ENCODE assay signal across 8 mouse cellular contexts in the genomic region with DNA sequence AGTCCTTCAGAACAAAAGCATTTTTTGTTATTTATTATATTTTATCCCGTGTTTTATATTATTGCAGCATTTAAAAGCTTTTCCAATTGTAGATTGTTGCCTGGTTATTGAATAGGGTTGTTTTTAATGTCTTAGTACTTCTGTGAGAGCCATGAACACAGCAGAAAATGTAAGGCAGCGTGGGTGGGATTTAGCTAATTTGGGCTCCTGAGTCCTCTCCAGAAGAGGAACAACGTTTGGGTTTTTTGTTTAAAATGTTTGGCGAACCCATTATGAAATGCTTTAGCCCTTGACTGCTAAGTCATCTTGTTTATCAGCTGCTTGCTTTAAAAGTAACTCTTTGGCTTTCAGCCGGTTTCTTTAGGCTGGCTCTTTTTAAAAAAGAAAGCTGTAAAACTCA. TPM values are rescaled to one million over a fixed set of nuclear protein-coding genes. Genes with fewer than 3 reads are reported as not detected.
A peak's percentile ranks its signal among the peaks of the same experiment; 100 is the strongest.
DNase-seq lines count a peak whose midpoint lies in the region; ATAC-seq and TF ChIP-seq lines count a peak whose summit lies in the region.

No protein-coding gene starts in this region.

- no peaks in the 10 kb centered on the region for H3K9me3 ChIP-seq in embryonic facial prominence, embryonic 15.5 days (replicated peaks)
- no peaks in the 10 kb centered on the region for H3K9me3 ChIP-seq in intestine, embryonic 16.5 days (ENCODE audit: control insufficient read depth, low read length)

- TF ChIP-seq POLR2A in lung, adult 2 months (IDR thresholded peaks at IDR 0.05; ENCODE audit: borderline replicate concordance, extremely low read depth, low read depth, low read length), result no peak
- TF ChIP-seq POLR2A in myocyte (IDR thresholded peaks at IDR 0.05; ENCODE audit: insufficient read length, low read depth), result no peak

- TF ChIP-seq CTCF in lung, adult 2 months (IDR thresholded peaks at IDR 0.05; ENCODE audit: insufficient read depth, low read length), result no peak

- intact Hi-C loops in gastrocnemius, postnatal 14 days (cut with DNase I; ENCODE audit: low total_unique reads), result no loop called here

- 29% methylated on average over 5 of the region's 5 CpGs for WGBS in lung, adult 2 months
- WGBS in embryonic facial prominence, embryonic 15.5 days, result 17% methylated on average over 5 of the region's 5 CpGs
- 11% methylated on average over 5 of the region's 5 CpGs for WGBS in intestine, embryonic 16.5 days

- H3K4me1 ChIP-seq in lung, adult 2 months (ENCODE audit: control insufficient read depth, insufficient read depth, low read length), result peaks cover 5% of the 10 kb centered on the region; the same call in 1 of the 2 replicates
- H3K4me1 ChIP-seq in embryonic facial prominence, embryonic 15.5 days, result no peaks in the 10 kb centered on the region; the same call in 1 of the 2 replicates
- no peaks in the 10 kb centered on the region; the same call in 1 of the 2 replicates for H3K4me1 ChIP-seq in intestine, embryonic 16.5 days (ENCODE audit: control insufficient read depth, insufficient read depth, low read length)

- H3K9ac ChIP-seq in embryonic facial prominence, embryonic 15.5 days, result no peak overlapping the region
- no peak overlapping the region for H3K9ac ChIP-seq in intestine, embryonic 16.5 days (ENCODE audit: low read depth, low read length)

- peak overlapping the region; percentile 34 for H3K4me3 ChIP-seq in lung, adult 2 months (replicated peaks; ENCODE audit: extremely low read depth, low read depth, low read length)
- peak overlapping the region; percentile 63 for H3K4me3 ChIP-seq in embryonic facial prominence, embryonic 15.5 days (replicated peaks)
- peak overlapping the region; percentile 42 for H3K4me3 ChIP-seq in intestine, embryonic 16.5 days (ENCODE audit: low read length)
- H3K4me3 ChIP-seq in myocyte, result peak overlapping the region; percentile 78

- H3ac ChIP-seq in myocyte (ENCODE audit: control insufficient read depth, insufficient read length), result no peak overlapping the region

- H3K27ac ChIP-seq in embryonic facial prominence, embryonic 15.5 days (replicated peaks), result no peak overlapping the region
- no peak overlapping the region for H3K27ac ChIP-seq in intestine, embryonic 16.5 days (ENCODE audit: low read length)

- no peak for DNase-seq in lung, adult 2 months
- DNase-seq in lung, adult 18-20 months, result no peak
- DNase-seq in embryo, embryonic 9.5 days (ENCODE audit: extremely low spot score), result no peak
- no peak for DNase-seq in gastrocnemius, postnatal 14 days
- DNase-seq in testis, postnatal 14 days (ENCODE audit: low spot score), result no peak

- H3K27me3 ChIP-seq in embryonic facial prominence, embryonic 15.5 days, result no peaks in the 10 kb centered on the region; the same call in 1 of the 2 replicates
- H3K27me3 ChIP-seq in intestine, embryonic 16.5 days (replicated peaks; ENCODE audit: control insufficient read depth, insufficient read depth, low read length), result peaks cover 5% of the 10 kb centered on the region; the same call in 1 of the 2 replicates
- no peaks in the 10 kb centered on the region for H3K27me3 ChIP-seq in myocyte (ENCODE audit: control insufficient read depth, insufficient read depth, insufficient read length)

- peaks cover 70% of the 10 kb centered on the region for H3K79me2 ChIP-seq in myocyte (ENCODE audit: control insufficient read depth, insufficient read depth)

- no peak for ATAC-seq in embryonic facial prominence, embryonic 15.5 days (ENCODE audit: insufficient number of reproducible peaks, low FRiP score, low TSS enrichment, low read depth)
- ATAC-seq in intestine, embryonic 16.5 days, result no peak

- H3K4me2 ChIP-seq in embryonic facial prominence, embryonic 15.5 days (replicated peaks), result peak overlapping the region; percentile 49
- peak overlapping the region; percentile 54 for H3K4me2 ChIP-seq in intestine, embryonic 16.5 days (ENCODE audit: low read depth, low read length)
- peak overlapping the region; percentile 78 for H3K4me2 ChIP-seq in myocyte (ENCODE audit: low read depth)

- no peaks in the 10 kb centered on the region for H3K36me3 ChIP-seq in embryonic facial prominence, embryonic 15.5 days
- no peaks in the 10 kb centered on the region for H3K36me3 ChIP-seq in intestine, embryonic 16.5 days (ENCODE audit: control insufficient read depth, insufficient read depth, low read length)
- peaks cover 7% of the 10 kb centered on the region for H3K36me3 ChIP-seq in myocyte (ENCODE audit: control insufficient read depth, insufficient read depth)

TF ChIP-seq in myocyte, 11 proteins besides CTCF, POLR2A, EP300 and RAD21:
- TF ChIP-seq TCF12 (IDR thresholded peaks at IDR 0.05; ENCODE audit: insufficient read depth, poor library complexity, severe bottlenecking) (no peak), MYOD1 (IDR thresholded peaks at IDR 0.05; ENCODE audit: control insufficient read depth in 1 of 3, insufficient read length in 2 of 3, low read depth in 2 of 3) (no peak), TCF3 (IDR thresholded peaks at IDR 0.05; ENCODE audit: insufficient read length, low read depth) (no peak), E2F4 (IDR thresholded peaks at IDR 0.05; ENCODE audit: insufficient read depth) (no peak), POLR2AphosphoS2 (IDR thresholded peaks at IDR 0.05; ENCODE audit: insufficient read length, low read depth) (no peak), CEBPB (IDR thresholded peaks at IDR 0.05; ENCODE audit: insufficient read depth, poor library complexity, severe bottlenecking) (no peak), MAX (IDR thresholded peaks at IDR 0.05; ENCODE audit: low read depth) (no peak), USF1 (IDR thresholded peaks at IDR 0.05; ENCODE audit: low read depth) (no peak), SRF (IDR thresholded peaks at IDR 0.05; ENCODE audit: control insufficient read depth, insufficient read length, low read depth) (no peak), MYOG (IDR thresholded peaks at IDR 0.05; ENCODE audit: control insufficient read depth in 1 of 3, insufficient read depth in 1 of 3, insufficient read length in 2 of 3, low read depth in 2 of 3) (no peak), REST (IDR thresholded peaks at IDR 0.05; ENCODE audit: insufficient read depth, insufficient read length) (no peak)

RNA-seq across cellular contexts. Expression of a gene that starts 2.2 kb away (rescaled TPM):
- polyA plus RNA-seq in lung, adult 2 months (2012; rRNA removed), result 59.0 and 107 TPM in 2 replicates
- polyA plus RNA-seq in embryonic facial prominence, embryonic 15.5 days (2015; fragmentation: Nextera tagmentation; extraction: Ambion mirVana), result 160 and 168 TPM in 2 replicates
- 94.0 and 96.5 TPM in 2 replicates for polyA plus RNA-seq in intestine, embryonic 16.5 days (2015; fragmentation: Nextera tagmentation; extraction: Ambion mirVana)
- 33.5 TPM for polyA plus RNA-seq in myocyte (2012; fragmentation: generic; extraction: Trizol)
- 10 to 100 TPM; 49.0 to 56.9 TPM for total RNA-seq in gastrocnemius, postnatal 14 days (2021)
